Mouse (Mus musculus) embryo, embryonic 11.5 days (tissue): ENCODE results near the gene Cops9.

Experiments used
- DNase-seq: peaks from one replicate; pipeline ENCODE4 v3.0.0-alpha.2; 2012; ENCODE audit warnings: low read depth, low spot score

Gene Cops9

DNA sequence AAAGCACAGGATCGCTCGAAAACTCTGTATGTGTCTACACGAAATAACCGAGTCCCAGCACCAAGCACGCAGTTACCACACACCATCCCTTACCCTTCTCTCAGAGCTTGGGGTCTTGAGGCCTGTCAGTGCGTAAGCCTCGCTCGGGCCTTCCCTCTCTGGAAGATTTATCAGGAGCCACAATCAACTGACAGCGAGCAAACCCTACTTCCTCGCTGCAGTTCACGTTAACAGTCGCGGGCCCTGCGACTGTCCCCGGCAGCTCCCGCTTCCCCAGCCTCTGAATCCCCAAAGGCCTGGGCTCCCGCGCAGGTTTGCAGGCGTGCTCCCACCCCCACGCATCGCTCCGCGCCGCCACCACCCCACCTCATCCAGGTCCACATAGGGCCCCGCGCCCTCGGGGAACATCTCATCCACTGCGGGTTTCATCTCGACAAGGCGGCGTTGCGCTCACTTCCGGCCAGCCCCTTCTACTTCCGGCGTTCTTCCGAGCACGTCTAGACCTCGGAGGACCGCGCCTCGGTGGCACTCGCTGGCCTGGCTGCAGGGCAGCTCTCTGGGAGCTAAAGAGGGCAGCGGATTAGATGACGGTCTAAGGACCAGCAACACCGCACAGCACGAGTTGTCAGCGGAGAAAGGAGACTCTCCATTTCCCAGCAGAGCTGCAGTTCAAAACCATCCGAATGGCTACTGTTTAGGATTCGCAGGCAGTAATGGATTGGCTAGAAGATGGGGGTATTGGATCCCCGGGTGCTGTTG is at the start of gene Cops9:
Cops9 (minus strand) TSS at position 472 of the 759 bp plus-strand sequence.
- DNase-seq, result peak; percentile 83

DNA sequence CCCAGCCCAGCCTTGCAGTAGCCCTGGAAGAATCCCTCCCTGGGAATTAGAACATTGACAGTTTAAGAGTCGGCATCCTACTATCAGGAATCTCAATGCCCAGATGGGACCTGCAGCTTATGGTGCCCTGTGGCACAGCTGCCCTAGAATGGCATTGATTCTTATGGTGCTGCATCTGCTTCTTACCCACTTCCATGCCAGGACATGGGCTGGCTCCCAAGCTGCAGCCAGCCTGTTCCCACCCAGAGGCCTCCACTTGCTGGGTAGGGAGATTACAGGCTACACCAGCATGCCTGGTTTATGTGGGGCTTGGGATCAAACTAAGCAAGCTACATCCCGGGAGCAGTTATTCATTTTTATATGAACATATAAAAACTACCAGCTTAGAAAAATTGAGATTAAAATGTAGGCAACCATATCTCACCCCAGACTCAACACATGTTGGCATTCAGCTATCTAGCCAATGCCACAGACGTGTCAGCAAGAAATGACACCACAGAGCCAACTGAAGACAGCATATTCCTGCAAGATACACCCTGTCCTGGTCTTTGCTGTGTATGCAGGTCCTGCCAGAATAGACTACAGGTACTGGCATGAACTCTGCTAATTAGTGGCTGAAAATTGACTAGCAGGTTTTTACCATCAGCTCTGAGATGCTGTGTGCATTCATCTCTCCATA is 49.5 kb upstream of the Cops9 start:
- DNase-seq, result no peak

DNA sequence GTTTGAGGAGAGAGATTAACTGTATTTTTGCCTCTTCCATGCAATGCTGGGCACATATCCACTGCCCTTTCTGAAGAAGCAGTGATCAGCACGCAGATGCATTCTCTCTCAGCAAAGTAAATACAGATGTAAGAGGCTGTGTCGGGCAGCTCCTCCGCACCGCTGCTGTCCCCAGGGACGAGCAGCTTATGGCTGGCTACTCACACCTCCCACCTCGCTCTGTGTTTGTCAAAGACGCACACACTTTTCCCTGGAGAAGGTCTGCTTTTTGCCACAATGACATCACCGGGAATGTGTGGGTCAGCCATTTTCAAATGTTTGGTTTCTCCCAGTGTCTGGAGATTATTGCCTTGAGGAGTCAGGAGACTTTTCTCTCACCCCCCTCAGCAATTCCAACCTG is 45.2 kb upstream of the Cops9 start:
- DNase-seq, result no peak

DNA sequence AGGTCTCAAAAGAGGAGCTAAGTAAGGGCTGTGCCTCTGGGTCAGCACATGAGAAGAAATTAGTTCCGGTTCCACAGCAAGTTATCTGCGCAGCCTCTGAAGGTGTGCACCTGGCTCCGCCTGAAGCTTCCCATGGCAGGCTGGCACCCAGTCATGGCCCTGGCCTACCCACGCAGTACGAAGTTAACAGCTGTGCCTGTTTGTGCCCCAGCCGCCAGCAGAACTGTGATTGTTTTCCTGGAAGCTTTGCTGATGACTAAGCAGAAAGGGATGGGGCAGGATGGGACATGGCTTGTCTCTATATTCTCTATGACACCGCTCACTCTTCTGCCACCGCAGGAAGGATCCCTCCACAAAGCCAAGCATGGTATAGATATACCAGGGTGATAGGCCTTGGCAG is 41.4 kb upstream of the Cops9 start:
- no peak for DNase-seq

DNA sequence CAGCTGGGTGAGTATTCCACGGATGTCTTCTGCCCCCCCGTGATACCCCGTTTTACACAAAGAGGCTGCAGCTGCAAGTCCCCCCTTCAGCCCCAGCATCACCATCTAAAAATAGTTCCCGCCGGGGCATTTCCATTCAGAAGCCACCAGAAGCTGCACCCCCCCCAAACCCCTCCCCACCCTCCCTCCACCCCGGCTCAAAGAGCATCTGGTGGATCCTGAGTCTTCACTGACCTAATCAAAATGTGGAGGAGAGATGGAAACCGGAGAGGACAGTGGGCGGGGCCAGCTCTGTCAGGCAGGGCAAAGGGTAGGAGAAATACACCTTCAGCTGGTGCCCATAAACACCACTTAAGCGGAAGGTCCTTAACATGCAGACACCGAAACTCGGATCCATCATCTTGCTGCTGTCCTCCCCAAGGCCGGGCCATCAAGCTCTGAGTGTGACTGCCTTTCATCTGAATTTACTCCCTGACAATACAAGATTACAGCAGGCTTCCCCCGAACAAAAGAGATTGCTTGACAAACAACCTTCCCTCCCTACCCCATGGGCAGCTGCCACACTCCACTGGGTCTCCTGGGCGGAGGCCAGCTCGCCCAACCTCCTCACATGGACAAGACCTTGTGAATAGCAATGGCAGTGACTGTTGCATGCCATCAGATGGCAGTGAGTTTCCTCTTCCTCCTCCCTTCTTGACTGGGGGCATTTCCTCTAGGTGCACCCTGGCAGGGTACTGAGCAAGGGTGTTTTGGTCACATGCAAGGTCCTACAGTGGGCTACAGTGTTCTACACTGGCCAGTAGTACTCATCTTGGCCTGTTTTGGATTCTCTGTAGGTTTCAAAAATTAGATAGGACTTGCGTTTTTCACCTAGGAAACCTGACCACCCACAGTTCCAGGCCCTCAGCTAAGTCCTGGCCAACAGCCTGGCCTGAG is 39.2 kb upstream of the Cops9 start:
- no peak for DNase-seq

DNA sequence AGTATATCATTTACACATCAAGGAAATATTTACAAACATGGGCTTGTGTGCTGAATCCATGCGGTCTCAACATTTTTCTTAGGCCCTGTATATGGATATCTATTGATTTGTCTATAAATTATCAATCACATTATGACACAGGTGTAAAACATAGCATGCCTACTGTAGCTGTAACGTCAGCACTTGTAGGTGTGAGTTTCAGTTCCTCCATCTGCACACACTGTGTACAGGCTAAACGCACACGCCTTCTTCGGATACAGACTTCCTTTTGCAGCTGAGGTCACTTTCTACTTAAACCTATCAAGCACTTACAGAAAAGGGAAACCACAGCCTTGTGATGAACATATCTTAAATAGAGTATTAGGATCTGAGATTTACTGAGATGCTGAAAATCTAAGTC is 37.0 kb upstream of the Cops9 start:
- DNase-seq, result no peak

DNA sequence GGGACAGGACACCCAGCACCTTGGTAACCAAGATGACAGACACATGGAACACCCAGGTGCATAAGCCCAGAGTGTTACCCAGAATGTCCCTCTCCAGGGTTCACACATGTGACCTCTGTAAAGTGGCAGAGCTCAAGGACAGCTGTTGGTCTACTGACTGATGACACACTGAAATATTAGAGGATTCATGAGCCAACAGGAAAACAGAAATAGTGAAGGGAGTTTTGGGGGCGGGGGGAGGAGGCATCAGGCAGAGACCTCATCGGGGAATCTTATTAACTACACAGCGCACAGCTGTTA is 34.8 kb upstream of the Cops9 start:
- no peak for DNase-seq

DNA sequence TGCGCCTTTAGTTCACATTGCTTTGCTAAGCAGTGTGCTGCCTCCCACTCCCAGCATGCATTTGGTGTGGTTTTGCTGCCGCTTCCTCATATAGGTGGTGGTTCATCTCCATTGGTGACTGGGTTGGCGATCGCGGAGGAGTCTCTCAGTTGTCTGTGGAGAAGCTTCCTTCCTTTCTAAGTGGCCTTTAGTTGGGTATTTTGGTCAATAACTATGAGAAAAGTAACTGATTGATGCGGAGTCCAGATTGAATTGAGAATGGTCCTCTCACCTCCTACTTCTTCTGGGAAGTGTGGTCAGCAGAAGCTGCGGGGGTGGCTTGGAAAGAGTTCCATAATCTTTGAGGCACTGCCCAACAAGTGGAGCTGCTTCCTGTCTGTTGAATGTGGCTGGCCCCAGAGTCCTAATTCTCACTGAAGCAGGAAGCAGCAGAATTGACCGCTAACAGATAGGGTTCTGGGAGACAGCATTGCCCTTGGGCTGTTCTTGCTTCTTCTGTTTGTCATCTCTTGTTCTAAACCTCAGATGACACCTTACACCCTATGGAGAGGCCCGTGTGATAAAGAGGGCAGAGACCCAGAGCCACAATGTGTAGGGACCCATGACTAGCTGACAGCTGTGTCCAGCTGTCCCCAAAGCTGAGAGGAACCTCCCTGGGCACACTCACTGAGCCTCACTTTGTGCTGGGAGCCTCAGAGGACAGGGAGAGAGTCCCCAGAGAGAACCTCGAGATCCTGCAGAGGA is 34.3 kb upstream of the Cops9 start:
- no peak for DNase-seq

DNA sequence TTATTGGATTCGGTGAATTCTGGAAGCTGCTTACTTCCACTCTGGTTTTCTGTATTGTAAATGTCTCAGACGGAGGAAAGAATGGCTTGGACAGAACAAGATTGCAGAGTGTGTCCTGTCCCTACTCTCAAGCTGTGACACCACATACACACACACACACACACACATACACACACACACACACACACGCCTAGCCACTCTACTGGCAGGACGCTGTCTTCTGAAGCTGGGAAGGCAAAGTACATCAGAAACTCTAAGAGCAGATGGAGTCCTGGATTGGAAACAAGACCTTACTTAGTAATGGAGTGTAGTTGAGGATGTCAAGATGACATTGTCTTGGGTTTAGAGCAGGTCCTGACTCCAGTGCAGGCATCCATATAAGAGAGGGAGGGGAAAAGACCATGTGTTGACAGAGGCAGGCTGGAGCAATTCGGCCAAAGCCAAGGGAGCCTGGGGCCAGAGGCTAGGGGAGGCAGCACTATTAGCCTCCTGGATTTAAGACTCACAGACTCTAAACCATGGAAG is 31.5 kb upstream of the Cops9 start:
- no peak for DNase-seq

DNA sequence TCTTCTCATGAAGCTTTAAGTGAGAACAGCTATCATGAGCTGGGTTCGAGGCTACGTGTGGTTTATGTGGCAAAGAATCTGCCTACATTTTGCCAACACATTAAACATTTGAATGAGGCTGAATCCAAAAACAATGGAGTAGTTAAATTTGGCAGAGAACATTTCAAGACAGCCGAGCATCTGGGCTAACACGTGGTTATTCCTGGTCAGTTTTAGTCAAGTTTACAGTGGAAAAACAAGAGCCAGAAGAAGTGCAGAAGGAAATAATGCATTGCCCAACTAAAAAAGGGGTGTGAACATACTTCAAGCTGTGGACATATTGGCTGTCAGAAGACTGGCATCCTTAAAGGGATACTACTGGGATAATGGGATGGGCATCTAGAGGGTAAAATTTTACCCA is 29.5 kb upstream of the Cops9 start:
- DNase-seq, result no peak

DNA sequence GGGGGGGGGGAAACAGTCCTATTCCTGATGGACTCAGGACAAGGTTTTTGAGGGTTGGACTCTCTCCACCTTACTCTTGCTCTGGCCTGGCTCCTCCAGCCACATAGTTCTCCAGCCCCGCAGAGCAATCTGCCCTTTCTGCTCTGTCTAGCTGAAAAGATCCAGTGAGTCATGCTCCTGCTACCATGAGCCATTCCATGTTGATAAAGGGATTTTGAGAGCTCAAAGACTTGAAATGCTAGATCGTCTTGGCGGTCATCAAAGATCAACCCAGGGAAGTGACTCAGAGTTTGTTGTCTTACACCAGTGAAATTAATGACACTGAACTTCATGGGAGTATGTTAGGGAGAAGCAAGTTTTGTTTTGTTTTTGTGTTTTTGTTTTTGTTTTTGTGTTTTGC is 27.6 kb upstream of the Cops9 start:
- DNase-seq, result no peak

DNA sequence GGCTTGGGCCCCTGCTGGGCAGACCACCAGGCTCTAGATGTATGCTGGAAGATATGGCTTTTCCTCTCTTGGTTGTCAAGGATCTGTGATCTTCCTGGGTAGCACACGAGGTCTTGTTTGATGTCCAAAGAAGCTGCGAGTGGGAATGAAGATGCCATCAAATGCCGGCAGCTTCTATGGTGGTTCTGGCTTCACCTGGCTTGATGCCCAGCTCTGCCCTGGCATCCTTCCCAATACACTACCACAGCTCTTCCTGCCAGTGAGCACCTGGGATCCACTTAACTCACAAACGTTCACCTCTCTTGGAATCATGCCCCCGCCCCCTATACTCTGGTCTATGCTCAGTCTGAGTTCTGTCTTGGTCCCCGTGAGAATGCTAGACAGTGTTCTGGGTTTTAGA is 25.3 kb upstream of the Cops9 start:
- no peak for DNase-seq

DNA sequence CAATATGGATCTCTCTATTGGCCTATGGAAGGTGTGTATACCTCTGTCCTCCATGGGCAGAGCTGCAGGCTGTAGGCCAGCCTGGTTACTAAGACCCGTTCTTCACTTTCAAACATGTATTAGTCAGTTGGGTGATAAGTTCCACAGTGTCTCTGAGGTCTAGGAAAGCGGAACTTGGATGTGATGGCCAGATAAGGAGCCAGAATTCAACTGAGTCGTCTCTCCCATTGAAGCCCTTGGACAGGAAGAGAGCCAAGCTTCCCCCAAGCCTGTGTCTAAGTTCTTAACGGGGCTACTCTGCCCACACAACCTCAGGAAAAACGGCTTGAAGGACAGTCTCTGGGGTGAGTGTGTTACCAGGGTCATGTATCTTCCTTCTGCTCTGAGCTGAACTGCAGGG is 17.6 kb upstream of the Cops9 start:
- DNase-seq, result no peak

DNA sequence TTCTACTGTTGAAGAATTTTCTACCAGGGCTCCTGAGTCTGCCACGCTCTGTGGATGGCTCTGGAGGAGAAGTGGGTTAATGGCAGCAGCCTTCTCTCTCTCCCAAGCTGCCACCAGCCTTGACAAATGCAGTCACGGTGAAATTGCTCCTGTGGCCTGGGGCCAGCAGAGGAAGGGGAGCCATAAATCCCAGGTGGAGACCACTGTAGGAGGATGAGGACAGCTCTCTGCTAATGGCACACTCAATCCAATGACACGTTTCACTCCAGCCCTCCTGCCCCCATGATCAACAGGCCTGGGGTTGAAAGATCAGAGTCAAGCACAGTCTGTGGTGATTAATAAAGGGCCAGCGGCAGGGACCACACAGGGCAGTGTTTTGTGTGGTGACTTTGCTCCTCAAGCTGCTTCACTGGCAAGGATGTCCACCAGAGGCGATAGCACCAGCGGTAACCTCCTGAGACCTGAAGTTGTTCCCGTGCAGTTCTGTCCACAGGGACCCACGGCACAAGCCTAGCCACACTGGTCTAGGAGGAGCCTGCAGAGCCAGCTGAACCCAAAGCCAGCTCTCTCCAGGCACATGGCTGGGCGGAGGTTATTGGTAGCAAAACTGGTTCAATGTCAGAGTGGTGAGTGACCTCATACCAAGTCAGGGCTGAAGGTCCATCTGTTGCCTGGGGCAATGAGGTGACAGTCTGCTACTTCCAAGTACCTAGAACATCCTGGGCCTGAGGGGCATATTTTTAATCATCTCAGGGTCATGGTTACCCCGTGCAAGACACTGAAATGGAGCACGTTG is 15.4 kb upstream of the Cops9 start:
- no peak for DNase-seq

DNA sequence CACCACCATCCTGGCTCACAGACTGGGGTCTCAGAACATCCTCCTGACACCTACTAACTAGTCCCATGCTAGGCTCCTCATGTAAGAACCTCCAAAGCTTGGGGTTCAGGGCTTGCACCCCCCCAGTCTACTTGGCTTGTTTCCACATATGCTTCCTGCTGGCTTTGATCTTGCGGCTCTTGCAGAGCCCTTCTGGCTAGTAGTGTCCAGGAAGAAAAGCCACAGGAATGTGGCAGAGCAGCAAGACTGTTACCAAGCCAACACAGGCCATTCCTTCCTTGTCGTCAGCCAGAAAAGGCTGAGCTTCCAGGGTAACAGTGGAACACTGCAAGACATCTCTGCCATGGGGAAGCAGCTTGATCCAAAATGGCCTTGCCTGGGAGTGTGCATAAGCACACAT is 12.9 kb upstream of the Cops9 start:
- no peak for DNase-seq

DNA sequence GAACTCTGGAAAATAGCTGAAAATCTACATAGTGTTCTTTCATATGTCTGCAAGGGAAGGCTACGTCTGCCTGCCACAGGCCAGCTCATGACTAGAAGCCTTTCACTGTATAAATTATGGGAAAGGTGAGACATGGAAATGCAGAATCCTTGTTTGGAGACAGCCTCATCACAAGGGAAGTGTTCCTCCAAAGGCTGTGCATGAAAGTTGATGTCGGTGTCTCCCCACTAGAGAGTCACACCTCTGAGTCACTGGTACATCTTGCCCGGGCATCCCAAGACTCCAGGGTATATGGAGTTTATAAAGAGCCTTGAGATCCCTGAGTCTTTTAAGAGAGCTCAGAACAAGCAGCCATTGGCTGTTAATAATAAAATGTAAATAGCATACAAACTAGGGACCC is 11.4 kb upstream of the Cops9 start:
- DNase-seq, result no peak

DNA sequence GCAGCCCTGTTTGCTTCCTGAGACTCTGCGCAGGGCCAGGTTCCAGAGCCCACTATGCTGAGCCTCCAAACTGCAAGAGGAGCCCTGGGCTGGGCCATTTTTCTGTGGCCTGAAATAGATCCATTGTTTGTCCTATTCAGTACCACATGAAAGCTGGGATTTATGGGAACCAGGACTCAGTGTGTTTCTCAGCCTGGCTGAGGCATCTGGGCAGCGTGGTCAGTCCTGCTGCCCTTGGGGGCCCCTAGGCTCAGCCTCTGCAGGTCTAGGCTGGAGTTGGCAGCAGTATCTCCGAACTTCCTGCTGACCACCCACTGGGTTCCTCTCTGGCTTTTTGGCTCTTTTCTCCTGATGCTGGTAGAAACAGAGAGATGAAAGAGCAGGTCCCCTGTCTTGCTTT is 9.7 kb upstream of the Cops9 start:
- DNase-seq, result no peak

DNA sequence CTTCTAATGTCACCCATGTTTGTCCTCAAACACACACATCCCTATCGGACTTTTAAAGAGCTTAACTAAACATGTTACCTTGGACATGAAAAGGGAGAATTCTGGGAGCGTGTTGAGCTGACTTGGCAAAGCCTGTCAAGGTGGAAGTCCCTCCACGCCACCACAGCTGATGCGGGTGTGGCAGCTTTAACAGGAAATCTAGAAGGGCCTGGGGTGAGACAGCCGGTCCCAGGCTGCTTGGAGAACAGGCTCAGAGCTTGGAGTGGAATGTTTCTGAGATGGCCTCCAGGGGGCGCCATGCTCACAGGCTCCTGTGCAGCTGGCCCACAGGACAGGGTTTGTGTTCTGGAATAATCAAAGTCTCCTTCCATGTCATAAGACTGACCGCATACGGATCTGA is 6.9 kb upstream of the Cops9 start, which contains the start of gene Otos:
Otos (minus strand) TSS at position 169 of the 400 bp plus-strand sequence.
- DNase-seq, result peak; percentile 65

DNA sequence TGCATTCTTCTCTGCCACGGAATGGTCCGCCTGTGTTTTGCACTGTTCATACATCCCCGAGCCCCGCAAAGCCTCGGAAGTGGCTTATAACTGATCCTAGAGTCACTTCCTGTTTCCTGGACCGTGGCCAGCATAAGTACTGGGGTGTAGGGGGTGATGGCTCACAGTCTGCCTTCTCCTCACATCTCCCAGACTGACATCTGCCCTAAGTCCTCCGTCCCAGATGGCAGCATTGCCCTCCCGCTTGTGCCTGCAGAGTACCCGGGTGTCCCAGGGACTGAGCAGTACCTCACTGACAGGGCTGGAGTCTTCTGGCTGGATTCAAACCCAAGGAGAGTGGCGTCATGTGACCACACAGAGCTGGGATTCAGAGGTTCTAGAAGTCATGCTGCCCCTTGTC is 6.4 kb upstream of the Cops9 start:
- DNase-seq, result no peak

DNA sequence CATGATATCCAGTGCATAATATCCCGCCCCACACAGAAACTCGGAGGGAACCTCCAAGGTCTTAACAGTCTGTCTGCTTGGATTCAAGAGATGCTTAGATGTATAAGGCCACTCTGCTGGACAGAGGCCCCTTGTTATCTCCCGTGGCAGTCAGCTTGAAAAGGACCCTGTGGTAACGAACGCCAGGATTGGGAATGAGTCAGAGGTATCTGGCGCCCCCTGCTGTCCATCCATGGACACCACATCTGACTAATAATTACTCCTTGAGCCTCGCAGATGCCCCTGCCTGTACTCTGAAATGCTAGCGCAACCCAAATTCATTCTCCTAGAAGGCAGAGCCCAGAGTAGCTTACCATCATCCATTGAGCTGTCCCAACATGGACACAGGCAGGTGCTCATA is 6.0 kb upstream of the Cops9 start:
- peak; percentile 63 for DNase-seq

DNA sequence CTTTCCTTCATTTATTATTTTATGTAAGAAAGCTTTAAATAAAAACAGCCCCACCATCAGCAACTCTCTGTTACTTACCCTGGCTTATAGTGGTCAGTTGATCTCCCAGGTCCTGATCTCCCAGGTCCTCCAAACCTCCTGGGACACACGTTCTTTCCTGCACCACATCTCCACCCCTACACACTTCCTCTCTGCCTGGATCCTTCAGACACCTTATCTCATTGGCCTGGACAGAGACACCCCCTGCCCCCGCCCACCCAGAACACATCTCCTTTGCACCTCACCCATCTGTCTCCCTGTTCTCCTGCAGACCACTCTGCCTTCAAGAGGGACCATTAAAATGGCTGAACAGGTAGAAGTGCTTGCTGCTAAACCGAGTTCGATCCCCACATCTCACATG is 5.2 kb upstream of the Cops9 start:
- no peak for DNase-seq
